Mouse (Mus musculus) stomach, postnatal 0 days (tissue): Measurements from ENCODE around the gene Trh.

Experiments
- CTCF ChIP-seq: IDR thresholded peaks from 2 replicates; pipeline ENCODE4 v1.5.1; 2016; ENCODE audit warnings: antibody characterized with exemption, low read depth, mild to moderate bottlenecking, moderate library complexity
- EP300 ChIP-seq: optimal IDR thresholded peaks from 2 replicates; pipeline ENCODE3; 2016; ENCODE audit warnings: antibody characterized with exemption

- no peak for TF ChIP-seq CTCF
- no peak for TF ChIP-seq EP300
Observed at GRCm38 (mm10) chr6:92231762-92232161, 12.7 kb downstream of the Trh start.
